Mouse (Mus musculus) lung, adult 2 months (tissue): ENCODE results near the gene Pip5k1b.

Experiments used
- CTCF ChIP-seq: fragments of 200-500 bp; IDR thresholded peaks from 2 replicates; pipeline ENCODE4 v1.5.1; 2011; ENCODE audit warnings: mild to moderate bottlenecking, low read length, control low read depth; ENCODE audit not compliant: insufficient read depth
- POLR2A ChIP-seq: fragments of 200-500 bp; IDR thresholded peaks from 2 replicates; pipeline ENCODE4 v1.6.1; 2011; ENCODE audit warnings: low read depth, mild to moderate bottlenecking, control low read depth, low read length, borderline replicate concordance; ENCODE audit errors: extremely low read depth

DNA sequence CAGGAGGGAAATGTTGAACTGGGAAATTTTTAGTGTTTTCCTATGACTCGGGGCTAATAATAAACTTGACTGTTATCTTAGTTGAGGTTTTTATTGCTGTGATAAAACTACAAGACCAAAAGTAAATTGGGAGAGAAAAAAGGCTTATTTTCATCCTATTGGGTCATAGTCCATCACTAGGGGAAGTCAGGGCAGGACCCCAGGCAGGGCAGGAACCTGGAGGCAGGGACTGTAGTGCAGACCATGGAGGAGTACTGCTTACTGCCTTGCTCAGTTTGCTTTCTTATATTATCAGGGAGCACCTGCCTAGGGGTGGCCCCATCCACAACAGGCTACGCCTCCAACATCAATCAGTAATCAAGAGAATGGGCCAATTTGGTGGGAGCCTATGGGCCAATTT lies 101.2 kb downstream of the Pip5k1b start:
- TF ChIP-seq CTCF (no peak), POLR2A (no peak)
